Mouse (Mus musculus) cerebellum, adult 9-11 months (tissue): Measurements from ENCODE around the gene Myh2.

Experiments used
- DNase-seq: peaks from one replicate; pipeline ENCODE4 v3.0.0; 2022

Gene Myh2

DNA sequence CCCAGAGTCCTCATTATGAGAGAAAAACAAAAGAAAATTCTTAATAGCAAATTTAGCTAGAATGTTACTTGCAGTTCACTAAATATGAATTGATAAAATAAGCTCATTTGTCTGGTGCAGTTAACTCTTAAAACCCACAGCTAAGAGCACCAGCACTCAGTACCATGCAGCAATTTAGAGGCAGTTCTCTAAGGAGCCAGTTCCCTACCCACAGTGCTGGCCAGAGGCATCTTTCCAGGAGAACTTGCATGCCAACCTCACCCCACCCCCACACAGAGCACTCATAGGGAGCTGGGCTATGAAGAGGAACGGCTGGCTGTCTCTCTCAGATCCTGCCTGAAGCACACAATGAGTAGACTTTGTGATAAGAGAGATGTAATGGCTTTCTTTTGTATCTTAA lies 17.7 kb upstream of the Myh2 start:
- DNase-seq, result no peak

- DNase-seq, result no peak
These were observed 17.0 kb upstream of the Myh2 start for GRCm38 (mm10) chr11:67153843-67154242.

DNA sequence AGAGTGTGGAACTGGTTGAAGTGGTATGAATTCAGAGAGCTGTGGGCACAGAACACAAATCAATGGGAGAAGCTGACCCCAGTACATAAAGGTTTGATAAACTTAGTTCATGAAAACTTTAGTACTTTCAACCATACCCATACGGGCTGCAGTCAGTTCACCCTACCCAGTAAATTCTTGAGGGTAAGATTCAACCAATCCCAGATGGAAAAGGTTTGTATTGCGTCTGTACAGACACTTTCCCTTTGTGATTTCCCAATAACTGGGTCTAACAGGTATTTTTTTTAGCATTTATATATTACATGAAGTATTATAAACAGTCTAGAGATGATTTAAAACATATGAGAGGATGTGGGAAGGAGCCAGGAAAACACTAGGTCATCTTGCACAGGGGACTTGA lies 15.2 kb upstream of the Myh2 start:
- no peak for DNase-seq

DNA sequence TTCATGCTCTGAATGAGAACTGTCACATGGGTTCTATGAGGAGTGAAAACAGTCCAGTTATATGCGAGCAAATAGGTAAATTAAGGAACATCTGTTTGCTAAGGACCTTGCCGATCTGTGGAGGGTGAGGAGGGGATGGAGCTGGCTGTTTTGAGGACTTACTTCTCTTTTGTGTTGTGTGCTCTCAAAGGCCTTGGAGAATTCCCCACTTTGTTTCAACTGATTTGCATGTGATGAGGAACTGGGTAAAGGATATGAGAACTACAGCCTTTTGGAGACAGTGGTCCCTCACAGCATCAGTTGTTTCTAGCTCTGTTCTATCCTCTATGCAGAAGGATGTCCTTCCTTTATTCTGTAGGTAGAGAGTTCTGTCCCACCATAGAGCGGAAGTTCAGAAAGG lies 10.7 kb upstream of the Myh2 start:
- DNase-seq, result no peak

GRCm38 (mm10) chr11:67163701-67164100 lies 7.1 kb upstream of the Myh2 start:
- no peak for DNase-seq

DNA sequence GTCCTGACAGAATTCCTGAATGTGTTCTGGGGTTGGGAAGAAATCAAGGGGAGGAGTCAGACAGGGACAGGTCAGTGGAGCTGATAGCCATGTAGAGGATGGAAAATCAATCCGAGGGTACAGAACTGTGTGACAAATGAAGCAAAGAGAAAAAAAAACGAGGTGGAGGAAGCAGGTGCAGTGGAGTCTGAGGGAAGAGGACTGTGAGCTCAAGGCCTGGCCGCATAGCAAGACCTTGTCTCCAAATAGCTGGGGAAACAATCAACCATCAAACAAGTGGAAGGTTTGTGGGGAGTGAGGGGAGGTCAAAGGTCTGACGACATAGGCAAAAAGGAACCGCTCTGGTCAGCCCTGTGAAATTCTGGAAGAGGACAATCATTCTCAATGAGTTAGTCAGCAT lies 6.0 kb upstream of the Myh2 start:
- no peak for DNase-seq

- no peak for DNase-seq
These were observed 1.5 kb upstream of the Myh2 start for GRCm38 (mm10) chr11:67169301-67169700.

- DNase-seq, result no peak
These were observed 1.6 kb downstream of the Myh2 start for GRCm38 (mm10) chr11:67172439-67172838.

DNA sequence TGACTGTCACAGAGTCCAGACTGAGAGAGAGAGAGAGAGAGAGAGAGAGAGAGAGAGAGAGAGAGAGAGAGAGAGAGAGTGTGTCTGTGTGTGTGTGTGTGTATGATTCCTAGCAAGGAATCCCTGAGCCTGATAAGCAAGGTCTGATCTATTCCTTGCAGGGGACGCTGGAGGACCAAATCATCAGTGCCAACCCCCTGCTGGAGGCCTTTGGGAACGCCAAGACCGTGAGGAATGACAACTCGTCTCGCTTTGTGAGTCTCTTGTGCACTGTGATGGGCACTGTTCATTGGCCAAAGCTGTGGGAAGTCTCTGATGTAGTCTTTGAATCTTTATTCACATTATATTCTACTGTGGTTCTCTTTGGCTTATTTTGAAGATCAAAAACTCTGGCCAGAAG lies 5.5 kb downstream of the Myh2 start:
- no peak for DNase-seq

DNA sequence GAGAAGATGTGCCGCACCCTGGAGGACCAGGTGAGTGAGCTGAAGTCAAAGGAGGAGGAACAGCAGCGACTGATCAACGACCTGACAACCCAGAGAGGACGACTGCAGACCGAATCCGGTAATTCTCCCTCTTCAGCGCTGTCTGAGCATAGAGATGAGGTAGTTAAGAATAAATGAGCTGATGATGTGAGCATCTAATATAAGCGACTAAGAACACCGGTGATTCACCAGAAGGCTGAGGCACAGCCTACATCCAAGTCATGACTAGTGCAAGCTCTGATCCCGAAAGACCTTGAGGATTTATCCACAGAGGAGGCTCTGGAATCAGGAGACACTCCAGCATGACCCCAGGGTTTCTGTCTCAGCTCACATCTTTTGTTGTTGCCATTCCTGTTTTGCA lies 19.5 kb downstream of the Myh2 start:
- no peak for DNase-seq

- DNase-seq, result no peak
These were observed 20.0 kb downstream of the Myh2 start for GRCm38 (mm10) chr11:67190814-67191213.

GRCm38 (mm10) chr11:67191496-67191895 lies 20.7 kb downstream of the Myh2 start:
- DNase-seq, result no peak

DNA sequence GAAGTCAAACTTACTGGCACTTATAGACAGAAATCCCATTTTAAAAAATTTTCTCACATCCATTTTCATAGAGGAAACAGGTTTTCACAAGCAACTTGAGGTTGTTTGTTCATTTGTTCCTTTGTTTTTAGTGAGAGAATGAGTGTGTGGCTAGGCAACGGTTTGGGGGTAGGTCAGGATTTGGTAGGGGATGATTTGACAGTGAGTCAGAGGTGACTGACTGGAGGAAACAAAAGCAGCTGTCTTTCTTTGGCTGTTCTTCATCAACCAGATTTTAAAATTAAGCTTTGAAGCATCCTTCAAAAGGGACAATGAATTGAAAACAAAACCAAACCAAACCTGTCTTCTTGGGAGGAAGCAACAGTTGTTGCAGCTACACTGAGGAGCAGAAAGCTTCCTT lies 28.5 kb downstream of the Myh2 start:
- DNase-seq, result no peak

GRCm38 (mm10) chr11:67199752-67200151 lies 28.9 kb downstream of the Myh2 start, which contains the start of gene Myh1:
Gene Myh1, plus strand, starts transcription at chr11:67200052.
- DNase-seq, result no peak

- no peak for DNase-seq
These were observed 33.9 kb downstream of the Myh2 start for GRCm38 (mm10) chr11:67204766-67205165.

GRCm38 (mm10) chr11:67221803-67222202 lies 51.0 kb downstream of the Myh2 start:
- DNase-seq, result no peak

GRCm38 (mm10) chr11:67224466-67224865 lies 53.6 kb downstream of the Myh2 start:
- DNase-seq, result no peak

GRCm38 (mm10) chr11:67228731-67229130 lies 57.9 kb downstream of the Myh2 start:
- DNase-seq, result no peak

DNA sequence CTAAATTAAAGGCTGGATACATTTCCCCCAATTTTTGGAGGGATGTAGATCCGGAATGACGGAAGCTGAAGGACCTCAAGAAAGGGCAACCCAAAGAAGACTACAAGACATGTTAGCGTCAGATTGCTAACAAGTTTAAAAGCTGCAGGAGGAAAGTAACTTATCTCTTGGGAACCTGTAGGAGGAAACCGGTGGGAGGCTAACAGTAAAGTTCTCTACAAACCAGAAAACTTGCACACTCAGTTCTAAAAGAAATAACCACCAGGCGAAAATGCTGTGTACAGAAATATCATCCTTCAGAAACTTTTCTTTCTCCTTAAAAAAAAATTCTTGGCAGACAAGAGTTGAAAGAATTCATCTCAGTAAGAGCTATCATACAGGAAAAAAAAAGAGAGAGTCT lies 58.3 kb downstream of the Myh2 start:
- DNase-seq, result no peak

DNA sequence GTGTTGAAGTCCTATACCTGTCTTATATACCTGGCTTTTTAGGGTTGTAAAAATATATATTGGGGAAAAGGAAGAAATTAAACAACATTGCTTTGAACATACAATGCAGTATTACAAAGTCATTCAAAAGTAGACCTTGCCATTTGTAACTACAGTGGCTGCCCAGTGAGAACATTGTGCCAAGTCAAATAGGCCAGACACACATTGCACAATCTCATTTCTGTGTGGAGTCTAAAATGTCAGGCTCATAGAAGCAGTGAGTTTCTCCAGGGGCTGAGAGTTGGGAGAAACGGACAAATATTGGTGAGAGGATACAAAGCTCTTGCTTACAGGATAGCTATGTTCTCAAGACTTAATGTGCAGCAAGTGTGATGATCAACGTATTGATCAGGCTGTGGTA lies 59.1 kb downstream of the Myh2 start:
- no peak for DNase-seq

DNA sequence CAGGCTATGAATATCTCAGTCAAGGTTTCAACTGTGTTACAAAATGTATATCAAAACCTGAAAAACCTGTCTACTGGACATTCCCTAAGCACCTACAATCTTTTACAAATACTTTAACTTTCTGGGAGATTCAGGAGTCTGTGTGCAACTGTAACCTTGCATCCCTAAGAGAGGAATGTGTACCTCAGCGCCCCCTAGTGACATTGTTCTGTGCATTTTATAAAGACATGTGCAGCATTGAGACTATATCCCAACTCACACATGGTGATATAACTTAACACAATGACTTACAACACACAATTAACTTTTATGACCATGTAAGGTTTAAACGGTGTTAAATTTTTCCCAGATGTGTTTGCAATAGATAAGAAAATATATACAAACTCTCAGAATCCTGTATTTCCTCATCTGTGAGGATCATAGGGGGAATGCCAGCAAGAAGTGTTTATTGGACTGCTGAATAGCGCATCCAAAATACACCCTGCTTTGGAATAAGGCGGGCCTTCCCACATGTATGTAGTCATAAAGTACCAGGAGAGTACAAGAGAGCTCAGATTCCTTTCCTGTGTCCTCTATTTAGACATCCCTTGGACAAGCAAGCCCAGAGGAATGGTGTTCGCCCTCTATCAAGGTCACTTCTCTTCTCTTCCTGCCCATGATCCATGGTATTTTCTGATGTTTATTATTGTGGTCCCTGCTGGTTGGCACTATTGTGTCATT lies 65.0 kb downstream of the Myh2 start:
- no peak for DNase-seq

- DNase-seq, result no peak
These were observed 66.0 kb downstream of the Myh2 start for GRCm38 (mm10) chr11:67236799-67237198.

DNA sequence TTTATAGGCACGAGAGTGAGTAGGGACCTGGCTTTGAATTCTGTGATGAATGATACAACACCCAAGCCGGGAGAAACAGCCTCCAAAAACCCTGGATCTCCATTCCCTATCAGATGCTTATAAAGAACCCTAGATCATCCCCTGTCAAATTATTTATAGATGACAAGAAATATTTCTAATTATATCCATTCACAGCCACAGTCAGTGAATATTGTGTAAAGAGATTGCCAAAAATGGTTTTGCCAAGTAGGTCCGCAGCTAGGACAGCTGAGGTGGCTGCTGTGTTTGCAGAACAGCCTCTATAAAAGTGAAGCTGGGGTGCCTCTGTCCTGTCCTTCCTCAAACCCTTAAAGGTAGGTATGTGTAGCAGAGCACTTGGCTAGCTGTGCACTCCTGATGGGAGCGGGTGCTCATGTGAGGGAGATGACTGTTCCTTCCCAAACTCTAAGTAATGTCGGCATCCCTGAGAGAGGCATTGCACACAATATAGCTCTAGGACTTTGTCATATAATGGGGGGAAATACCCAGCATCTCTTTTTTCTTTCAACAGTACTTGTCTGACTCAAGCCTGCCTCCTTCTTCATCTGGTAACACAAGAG lies 66.8 kb downstream of the Myh2 start, which contains the start of gene Myh4:
Myh4 (plus strand) TSS at position 549 of the 599 bp plus-strand sequence.
- no peak for DNase-seq

GRCm38 (mm10) chr11:67241051-67241450 lies 70.2 kb downstream of the Myh2 start:
- no peak for DNase-seq
